Mouse (Mus musculus): ENCODE measurements around the gene Mustn1.

DNA sequence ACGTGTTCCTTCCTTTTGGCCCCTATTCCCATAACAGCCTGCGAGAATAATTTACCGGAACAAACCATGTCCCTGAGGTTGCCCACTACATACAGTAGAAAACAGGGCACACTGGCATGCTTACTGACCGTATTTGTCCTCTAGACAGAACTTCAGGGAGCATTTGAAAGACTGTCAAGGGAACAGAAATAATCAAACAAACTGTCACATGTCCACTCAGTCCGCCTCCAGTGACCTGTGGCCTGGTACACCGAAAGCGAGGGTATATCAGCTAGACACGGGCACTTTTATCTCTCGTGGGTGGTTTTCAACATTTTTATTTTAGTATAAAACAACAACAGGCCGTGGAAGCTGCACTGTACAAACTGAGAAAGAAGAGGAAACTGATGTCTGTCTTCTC, 10.2 kb upstream of the Mustn1 start:
- no peak for TF ChIP-seq CTCF (IDR thresholded peaks at IDR 0.05 in 2 of 3, conservative IDR thresholded peaks at IDR 0.05 in 1 of 3; ENCODE audit: control insufficient read depth in 1 of 3, insufficient read depth in 1 of 3, low read depth in 2 of 3, low read length in 3 of 3, poor library complexity in 1 of 3, severe bottlenecking in 1 of 3)
- no peak for TF ChIP-seq KAT2A (conservative IDR thresholded peaks at IDR 0.05; ENCODE audit: low read depth, low read length)
- TF ChIP-seq POLR2A (IDR thresholded peaks at IDR 0.05; ENCODE audit: control insufficient read depth in 1 of 2, insufficient read depth in 1 of 2, low read depth in 1 of 2, low read length in 2 of 2, poor library complexity in 1 of 2): no peak
- TF ChIP-seq NELFE (IDR thresholded peaks at IDR 0.05; ENCODE audit: low read depth, low read length): no peak
- no peak for TF ChIP-seq TCF12 (IDR thresholded peaks at IDR 0.05; ENCODE audit: low read depth, low read length)
- TF ChIP-seq MAZ (IDR thresholded peaks at IDR 0.05; ENCODE audit: low read depth, low read length): no peak
- no peak for TF ChIP-seq SMC3 (IDR thresholded peaks at IDR 0.05; ENCODE audit: low read depth, low read length)
- TF ChIP-seq MAX (IDR thresholded peaks at IDR 0.05; ENCODE audit: low read length): no peak
- no peak for TF ChIP-seq JUND (IDR thresholded peaks at IDR 0.05; ENCODE audit: low read depth, low read length)
- no peak for TF ChIP-seq GATA1 (IDR thresholded peaks at IDR 0.05; ENCODE audit: low read depth, low read length)
- TF ChIP-seq ZNF384 (IDR thresholded peaks at IDR 0.05; ENCODE audit: low read depth, low read length): no peak
- TF ChIP-seq CHD1 (IDR thresholded peaks at IDR 0.05; ENCODE audit: low read depth, low read length): no peak
- no peak for TF ChIP-seq USF2 (IDR thresholded peaks at IDR 0.05; ENCODE audit: borderline replicate concordance in 1 of 2, insufficient read depth in 1 of 2, low read depth in 1 of 2, low read length in 2 of 2)

All from MEL (cell line).